Mouse (Mus musculus): ENCODE data around the gene Dync1i2. TPM values are rescaled to one million over a fixed set of nuclear protein-coding genes. Genes with fewer than 3 reads are reported as not detected.

The Dync1i2 gene
- polyA plus RNA-seq, 1 experiment, result 80.1 TPM

GRCm38 (mm10) chr2:71203819-71204432 is 7.6 kb upstream of the Dync1i2 start:
- DNase-seq (ENCODE audit: low spot score), result no peak

DNA sequence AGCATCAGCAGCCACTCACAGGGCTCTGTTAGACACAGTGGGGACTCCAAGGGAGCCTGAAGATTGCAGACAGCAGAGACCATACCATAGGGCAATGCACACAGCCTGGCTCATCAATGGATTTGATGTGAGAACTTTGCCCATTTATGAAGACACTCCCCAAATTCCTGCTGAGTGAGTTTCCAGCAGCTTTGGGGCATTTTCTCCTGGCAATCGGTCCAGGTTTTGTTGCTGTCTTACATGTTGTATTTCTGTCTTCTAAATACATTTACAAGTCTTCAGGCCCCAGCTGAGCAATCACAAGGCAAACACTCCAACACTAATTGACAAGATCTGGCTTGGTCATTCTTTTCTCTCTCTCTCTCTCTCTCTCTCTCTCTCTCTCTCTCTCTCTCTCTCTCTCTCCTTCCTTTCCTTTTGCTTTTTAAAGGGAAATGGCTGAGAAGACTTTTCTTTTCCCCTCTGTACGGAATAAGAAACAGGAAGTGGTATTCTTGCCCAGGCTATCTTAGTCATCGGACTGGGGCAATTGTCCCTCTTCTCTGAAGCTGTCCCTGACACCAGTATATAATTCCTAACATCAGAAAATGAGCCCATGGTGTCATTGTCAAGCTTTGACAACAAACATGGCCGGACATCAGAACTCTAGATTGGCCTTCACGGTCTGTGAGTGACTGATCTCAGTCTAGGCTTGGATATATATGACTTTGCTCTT is 2.3 kb upstream of the Dync1i2 start:
- no peak for DNase-seq (ENCODE audit: low spot score)

GRCm38 (mm10) chr2:71211096-71211495 is 410 bp upstream of the Dync1i2 start:
- DNase-seq (ENCODE audit: low spot score), result no peak

DNA sequence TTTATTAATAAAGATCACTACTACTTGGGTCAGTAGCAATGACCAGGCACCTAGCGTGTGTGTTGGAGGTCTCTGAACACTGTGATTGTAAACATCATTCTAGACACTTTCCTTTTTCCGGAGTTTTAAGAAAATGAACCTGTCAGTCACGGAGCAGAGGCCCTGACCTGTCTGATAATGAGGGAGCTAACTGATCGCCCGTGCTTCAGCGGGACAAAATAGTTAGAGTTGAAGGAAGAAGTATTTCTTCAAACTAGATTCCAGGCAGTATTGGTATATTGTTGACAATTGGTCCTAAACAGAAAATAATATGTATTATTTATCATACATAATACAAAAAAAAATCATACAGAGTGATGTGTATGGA is 837 bp downstream of the Dync1i2 start:
- DNase-seq (ENCODE audit: low spot score), result no peak

GRCm38 (mm10) chr2:71221020-71221419 is 9.5 kb downstream of the Dync1i2 start:
- no peak for DNase-seq (ENCODE audit: low spot score)

- DNase-seq (ENCODE audit: low spot score), result no peak
Measured at GRCm38 (mm10) chr2:71227398-71227797, 15.9 kb downstream of the Dync1i2 start.

DNA sequence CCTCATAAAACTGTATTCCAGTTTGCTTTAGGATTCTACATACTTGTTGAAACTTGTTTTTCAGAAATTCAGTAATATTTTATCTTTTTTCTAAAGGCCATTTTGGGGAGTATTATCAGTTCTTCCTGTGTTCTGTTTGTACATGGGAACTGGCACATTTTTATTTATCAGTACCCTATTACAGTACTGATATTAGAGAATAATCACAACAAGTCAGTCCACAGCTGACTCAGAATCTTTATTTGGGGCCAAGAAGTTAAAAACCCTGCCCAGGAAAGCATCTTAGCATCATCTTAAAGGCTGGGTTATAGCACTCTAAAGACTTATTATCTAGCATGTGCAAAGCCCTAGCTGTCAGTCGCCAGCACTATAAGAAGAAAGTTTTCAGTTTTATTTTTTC is 18.1 kb downstream of the Dync1i2 start:
- no peak for DNase-seq (ENCODE audit: low spot score)

DNA sequence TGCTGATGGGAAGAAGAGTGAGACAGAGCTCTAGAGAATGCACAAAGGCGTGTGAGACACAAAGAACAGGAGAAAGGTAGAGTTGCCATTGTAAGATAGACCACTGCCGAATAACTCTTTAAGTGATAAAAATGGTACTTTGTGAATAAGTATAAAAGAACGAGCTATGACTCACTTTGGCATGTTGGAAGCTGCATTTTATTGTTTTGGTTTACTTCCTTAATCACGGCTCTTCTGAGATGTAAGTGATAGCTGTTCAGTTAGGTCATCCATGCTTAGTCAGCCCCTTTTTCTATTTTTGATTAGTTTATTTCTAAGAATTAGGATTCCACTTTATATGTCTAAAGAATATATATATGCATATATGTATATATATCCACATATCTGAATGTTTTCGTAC is 20.4 kb downstream of the Dync1i2 start:
- no peak for DNase-seq (ENCODE audit: low spot score)

- DNase-seq (ENCODE audit: low spot score), result no peak
Measured at GRCm38 (mm10) chr2:71232976-71233375, 21.5 kb downstream of the Dync1i2 start.

DNA sequence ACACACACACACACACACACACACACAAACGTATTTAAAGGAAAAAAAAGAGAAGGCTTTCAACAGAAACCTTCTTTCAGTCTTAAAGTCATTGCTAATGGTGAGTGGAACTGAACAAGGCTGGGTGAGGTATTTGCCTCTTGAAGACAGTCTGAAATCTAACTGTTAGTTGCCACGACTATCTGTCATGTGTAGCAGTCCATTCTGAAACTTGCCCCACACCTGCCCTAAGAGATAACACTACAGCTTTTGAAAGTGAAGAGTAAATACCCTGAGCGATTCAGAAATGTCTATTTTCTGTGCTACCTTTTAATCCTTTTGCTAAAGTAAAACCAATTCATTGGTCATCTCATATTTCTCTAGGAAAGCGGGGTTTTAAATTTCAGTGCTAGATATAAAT is 23.9 kb downstream of the Dync1i2 start:
- no peak for DNase-seq (ENCODE audit: low spot score)

DNA sequence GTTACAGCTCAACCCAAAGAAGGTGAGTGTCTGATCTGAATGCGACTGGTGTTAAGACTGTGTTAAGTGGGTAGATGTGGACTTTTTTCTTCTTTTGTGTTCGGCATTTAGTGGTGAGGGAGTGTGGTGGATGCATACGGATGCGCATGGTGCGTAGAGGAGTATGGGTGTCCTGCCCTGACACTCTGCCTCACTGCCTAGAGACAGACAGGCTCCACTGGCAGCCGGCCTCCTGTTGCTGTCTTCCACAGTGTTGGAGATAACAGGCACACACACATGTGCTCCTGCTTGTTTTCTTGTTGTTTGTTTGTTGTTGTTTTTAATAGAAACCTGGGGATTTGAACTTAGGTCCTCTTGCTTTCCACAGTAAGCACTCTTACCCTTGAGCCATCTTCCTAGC is 24.5 kb downstream of the Dync1i2 start:
- no peak for DNase-seq (ENCODE audit: low spot score)

DNA sequence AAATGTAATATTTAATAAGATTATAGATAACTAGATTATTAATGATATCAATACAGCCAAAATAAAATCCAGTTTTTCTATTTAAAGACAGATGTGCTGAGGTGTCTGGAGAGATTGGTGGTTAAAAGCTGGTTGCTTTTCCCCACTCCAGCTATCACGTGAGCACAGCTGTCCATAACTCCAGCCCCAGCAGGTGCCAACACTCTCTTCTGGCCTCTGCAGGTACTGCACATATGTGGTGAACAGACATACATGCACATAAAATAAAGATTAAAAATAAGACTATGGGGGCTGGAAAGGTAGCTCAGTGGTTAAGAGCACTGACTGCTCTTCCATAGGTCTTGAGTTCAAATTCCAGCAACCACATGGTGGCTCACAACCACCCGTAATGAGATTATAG is 30.0 kb downstream of the Dync1i2 start:
- DNase-seq (ENCODE audit: low spot score), result no peak

DNA sequence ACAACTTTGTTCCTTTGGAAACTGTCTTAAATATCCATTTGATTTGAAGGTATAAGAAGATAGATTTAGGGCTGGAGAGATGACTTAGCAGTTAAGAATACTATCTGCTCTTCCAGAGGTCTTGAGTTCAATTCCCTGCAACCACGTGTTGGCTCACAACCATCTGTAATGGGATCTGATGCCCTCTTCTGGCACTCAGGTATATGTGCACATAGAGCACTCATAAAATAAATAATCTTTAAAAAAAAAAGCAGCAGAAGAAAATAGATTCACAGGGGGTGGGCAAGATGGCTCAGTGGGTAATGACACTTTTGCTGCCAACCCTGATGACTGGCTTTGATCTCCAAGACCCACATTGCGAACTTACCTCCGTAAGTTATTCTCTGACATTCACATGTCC is 30.7 kb downstream of the Dync1i2 start:
- no peak for DNase-seq (ENCODE audit: low spot score)

GRCm38 (mm10) chr2:71243058-71243672 is 31.7 kb downstream of the Dync1i2 start:
- DNase-seq (ENCODE audit: low spot score), result no peak

- no peak for DNase-seq (ENCODE audit: low spot score)
Measured at GRCm38 (mm10) chr2:71244807-71245206, 33.3 kb downstream of the Dync1i2 start.

GRCm38 (mm10) chr2:71245416-71245815 is 33.9 kb downstream of the Dync1i2 start:
- DNase-seq (ENCODE audit: low spot score), result no peak

DNA sequence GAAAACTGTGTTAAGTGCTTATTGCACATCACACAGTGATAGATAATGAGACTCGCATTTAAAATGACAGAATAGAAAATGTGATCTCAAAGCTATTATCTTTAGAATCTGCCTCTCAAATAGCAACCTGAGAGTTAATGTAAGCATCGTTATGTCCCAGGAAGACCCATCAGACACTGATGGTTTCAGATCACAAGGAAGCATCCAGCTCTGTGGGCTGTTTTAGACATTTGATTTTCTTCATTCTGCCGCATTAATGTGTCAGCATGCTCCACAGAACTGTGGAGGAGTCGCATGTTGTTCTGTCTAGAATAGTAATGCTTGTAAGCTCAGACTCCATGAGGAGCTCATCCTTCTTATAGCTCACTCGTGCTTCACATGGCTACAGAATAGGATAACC is 34.6 kb downstream of the Dync1i2 start:
- no peak for DNase-seq (ENCODE audit: low spot score)

GRCm38 (mm10) chr2:71248071-71248470 is 36.6 kb downstream of the Dync1i2 start:
- DNase-seq (ENCODE audit: low spot score), result no peak

DNA sequence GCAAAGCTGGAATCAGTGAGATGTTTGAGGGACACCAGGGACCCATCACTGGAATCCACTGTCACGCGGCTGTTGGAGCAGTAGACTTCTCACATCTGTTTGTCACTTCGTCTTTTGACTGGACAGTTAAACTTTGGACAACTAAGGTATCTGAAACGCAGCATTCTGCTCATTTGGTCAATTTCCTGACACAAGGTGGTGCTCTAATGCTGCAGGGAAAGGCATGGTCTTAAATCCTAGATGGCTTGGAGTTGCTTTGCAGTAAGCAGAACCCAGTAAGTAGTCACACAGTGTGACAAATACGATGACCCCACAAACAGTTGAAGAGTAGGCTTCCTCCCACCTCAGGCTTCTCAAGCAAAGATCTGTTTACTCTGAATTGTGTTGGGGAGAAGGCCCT is 39.3 kb downstream of the Dync1i2 start:
- no peak for DNase-seq (ENCODE audit: low spot score)

DNA sequence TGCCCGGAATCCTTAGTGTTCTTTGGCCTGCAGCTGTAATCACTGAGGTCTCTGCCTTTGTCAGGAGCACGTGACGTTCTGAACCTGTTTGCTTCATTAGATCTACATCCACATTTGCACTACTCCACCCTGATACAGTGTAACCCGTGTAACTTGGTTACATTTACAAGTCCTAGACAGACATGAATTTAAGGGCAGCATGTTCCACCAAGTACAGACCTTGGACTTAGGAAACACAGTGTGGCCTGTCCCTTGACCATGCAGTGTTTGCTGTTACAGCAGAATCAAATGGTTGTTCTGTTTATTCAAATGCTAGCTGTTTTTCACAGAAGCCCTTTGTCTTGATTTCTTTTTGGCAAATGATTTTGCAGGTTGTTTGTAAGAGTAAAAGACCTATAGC is 43.3 kb downstream of the Dync1i2 start:
- DNase-seq (ENCODE audit: low spot score), result no peak

DNA sequence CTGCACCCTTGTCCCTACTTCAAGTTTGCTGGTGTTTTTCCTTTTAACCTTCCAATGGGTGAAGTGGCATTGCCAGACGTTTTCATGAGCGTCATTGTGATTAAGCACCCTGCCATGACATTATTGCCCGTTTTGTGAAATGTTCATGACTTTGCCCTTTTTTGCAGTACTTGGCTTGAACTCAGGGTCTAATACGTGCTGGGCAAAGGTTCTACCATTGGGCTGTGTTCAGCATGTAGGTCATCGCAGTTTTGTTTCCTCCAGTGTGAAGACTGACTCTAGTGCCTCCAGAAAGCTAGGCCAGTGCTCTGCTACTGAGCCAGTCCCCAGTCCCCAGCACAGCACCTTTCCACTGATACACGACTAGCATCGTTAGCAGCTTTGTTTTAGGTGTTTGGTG is 45.1 kb downstream of the Dync1i2 start:
- no peak for DNase-seq (ENCODE audit: low spot score)

DNA sequence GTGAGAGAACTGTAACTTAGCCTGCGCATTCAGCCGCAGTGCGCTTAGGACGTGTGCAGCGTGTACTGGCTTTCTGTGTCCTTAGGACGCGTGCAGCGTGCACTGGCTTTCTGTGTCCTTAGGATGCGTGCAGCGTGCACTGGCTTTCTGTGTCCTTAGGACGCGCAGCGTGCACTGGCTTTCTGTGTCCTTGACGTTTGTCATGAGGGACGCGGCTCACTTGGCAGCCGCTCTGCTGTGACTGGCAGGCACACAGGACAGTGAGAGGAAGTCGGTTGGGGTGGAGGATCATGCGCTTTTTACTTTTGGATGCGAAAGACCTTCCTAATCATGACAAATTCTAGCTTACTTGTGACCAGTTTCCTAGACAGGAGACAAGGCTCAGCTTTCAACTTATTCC is 53.1 kb downstream of the Dync1i2 start:
- no peak for DNase-seq (ENCODE audit: low spot score)

GRCm38 (mm10) chr2:71268691-71269090 is 57.2 kb downstream of the Dync1i2 start:
- DNase-seq (ENCODE audit: low spot score), result no peak

All from urinary bladder, adult 2 months (tissue).